Mouse (Mus musculus) bone marrow macrophage, adult 2 months (primary cell): ENCODE results near the gene Igtp. TPM values are rescaled to one million over a fixed set of nuclear protein-coding genes. Genes with fewer than 3 reads are reported as not detected.
"Not testable (repeated sequence)": the region's sequence is repeated elsewhere in the genome, so short reads cannot be mapped to it uniquely, and the experiment has no call there.

ENCODE experiments used
- H3K27ac ChIP-seq: 2 replicates; pipeline ENCODE4 v1.5.1; 2012; ENCODE audit warnings: low read depth, low read length; ENCODE audit not compliant: insufficient read depth
- H3K4me1 ChIP-seq: 2 replicates; pipeline ENCODE4 v1.6.1; 2012; ENCODE audit warnings: low read length; ENCODE audit not compliant: control insufficient read depth, insufficient read depth
- H3K4me3 ChIP-seq: 2 replicates; pipeline ENCODE4 v1.5.1; 2012; ENCODE audit warnings: mild to moderate bottlenecking, low read length, moderate library complexity; ENCODE audit not compliant: insufficient read depth
- CTCF ChIP-seq: IDR thresholded peaks from 2 replicates; pipeline ENCODE4 v1.5.1; 2012; ENCODE audit warnings: low read depth, mild to moderate bottlenecking, low read length, moderate library complexity
- POLR2A ChIP-seq: IDR thresholded peaks from 2 replicates; pipeline ENCODE4 v1.6.1; 2012; ENCODE audit warnings: mild to moderate bottlenecking, low read depth, low read length, borderline replicate concordance
- polyA plus RNA-seq: library from polyadenylated mRNA; stranded (reverse); fragments of >200 nt; gene quantifications from 2 replicates; pipeline ENCODE4 v1.2.4, GENCODE M21; 2012; ENCODE audit not compliant: missing spikeins, insufficient read depth, insufficient read length

Igtp gene
- polyA plus RNA-seq, 1 experiment: 33.3 TPM

GRCm38 (mm10) chr11:58211682-58212067 lies 12.3 kb downstream of the Igtp start:
- TF ChIP-seq CTCF (no peak), POLR2A (no peak)
- Histone ChIP-seq H3K27ac (no peak overlapping the region), H3K4me3 (no peak overlapping the region), H3K4me1 (peaks cover 23% of the 10 kb centered on the region)

GRCm38 (mm10) chr11:58213673-58214342 lies 14.5 kb downstream of the Igtp start:
- peaks cover 29% of the 10 kb centered on the region for H3K4me1 ChIP-seq
- H3K27ac ChIP-seq: no peak overlapping the region
- TF ChIP-seq CTCF (no peak), POLR2A (no peak)
- no peak overlapping the region for H3K4me3 ChIP-seq

DNA sequence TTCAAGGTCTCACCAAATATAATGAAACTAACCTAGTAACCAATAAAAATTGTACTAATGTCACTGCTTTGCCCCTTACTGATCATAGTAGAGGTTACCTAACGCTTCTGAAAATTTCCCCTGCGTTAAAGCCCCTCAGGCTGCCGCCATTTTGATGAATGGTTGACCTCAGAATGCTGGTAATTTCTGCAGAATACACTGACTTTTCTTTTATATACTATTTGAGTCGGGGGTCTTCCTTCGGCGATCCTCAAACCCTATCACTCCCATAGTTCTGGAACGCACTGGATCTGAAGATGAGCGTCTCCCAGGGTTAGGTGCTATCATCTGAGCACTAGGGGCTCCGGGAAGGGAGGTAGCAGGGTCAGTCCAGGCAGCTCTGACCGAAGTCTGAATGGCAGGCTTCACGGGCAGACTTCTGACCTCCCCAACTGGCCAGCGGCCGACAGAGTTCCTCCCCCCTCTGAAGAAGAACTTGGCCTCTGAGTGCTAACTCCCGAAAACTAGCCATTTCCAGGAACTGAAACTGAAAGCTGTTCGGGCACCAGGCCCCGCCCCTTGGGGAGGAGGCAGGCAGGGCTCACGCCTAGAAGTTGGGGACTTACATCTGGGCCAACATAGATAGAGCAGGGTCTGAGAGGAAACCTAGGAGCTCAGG lies 15.2 kb downstream of the Igtp start:
- Histone ChIP-seq H3K27ac (peak overlapping the region; percentile 80), H3K4me3 (peak overlapping the region; percentile 57), H3K4me1 (peaks cover 29% of the 10 kb centered on the region)
- TF ChIP-seq CTCF (no peak), POLR2A (no peak)

- Histone ChIP-seq H3K4me1 (peaks cover 29% of the 10 kb centered on the region), H3K4me3 (peak overlapping the region; percentile 52)
- not testable (repeated sequence) for H3K27ac ChIP-seq
Observed at GRCm38 (mm10) chr11:58215049-58215430, 15.7 kb downstream of the Igtp start.

- no peak for TF ChIP-seq POLR2A
- no peak for TF ChIP-seq CTCF
- no peak overlapping the region for H3K4me3 ChIP-seq
- peaks cover 27% of the 10 kb centered on the region for H3K4me1 ChIP-seq
- H3K27ac ChIP-seq: no peak overlapping the region
Observed at GRCm38 (mm10) chr11:58215814-58216213, 16.5 kb downstream of the Igtp start.

- Histone ChIP-seq H3K27ac (no peak overlapping the region), H3K4me1 (peaks cover 20% of the 10 kb centered on the region), H3K4me3 (no peak overlapping the region)
- TF ChIP-seq CTCF (no peak), POLR2A (no peak)
Observed at GRCm38 (mm10) chr11:58216823-58217222, 17.5 kb downstream of the Igtp start.

GRCm38 (mm10) chr11:58223751-58224150 lies 24.4 kb downstream of the Igtp start:
- H3K4me3 ChIP-seq: no peak overlapping the region

GRCm38 (mm10) chr11:58224313-58224712 lies 25.0 kb downstream of the Igtp start:
- no peak overlapping the region for H3K27ac ChIP-seq
- peak overlapping the region; percentile 21; the same call in 1 of the 2 replicates for H3K4me3 ChIP-seq
- H3K4me1 ChIP-seq: peaks cover 15% of the 10 kb centered on the region
- no peak for TF ChIP-seq CTCF
- TF ChIP-seq POLR2A: no peak

More at GRCm38 (mm10) chr11:58223751-58224150, 24.4 kb downstream of the Igtp start:
- Histone ChIP-seq H3K4me1 (peaks cover 15% of the 10 kb centered on the region), H3K27ac (no peak overlapping the region)
- TF ChIP-seq CTCF (no peak), POLR2A (no peak)

- not testable (repeated sequence) for H3K4me3 ChIP-seq, H3K27ac ChIP-seq
- peaks cover 15% of the 10 kb centered on the region for H3K4me1 ChIP-seq
Observed at GRCm38 (mm10) chr11:58224872-58225271, 25.5 kb downstream of the Igtp start.

DNA sequence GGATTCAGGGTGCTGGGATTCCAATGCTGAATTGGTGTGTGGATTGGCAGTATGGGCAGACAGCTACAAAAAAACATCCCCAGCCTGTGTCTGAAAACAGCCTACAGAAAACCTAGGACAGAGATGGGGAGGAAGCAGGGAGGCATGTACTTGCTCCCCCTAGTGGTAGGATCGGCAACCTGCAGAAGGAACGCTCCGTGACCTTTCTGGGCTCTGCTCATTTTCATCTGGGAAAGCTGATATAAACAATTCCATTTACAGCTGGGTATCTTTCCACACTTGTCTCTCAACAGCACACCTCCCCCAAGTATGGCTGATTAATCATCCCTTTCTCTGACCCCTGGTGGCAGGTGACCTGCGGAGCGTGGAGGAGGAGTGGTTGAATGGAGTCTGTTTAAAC lies 26.3 kb downstream of the Igtp start:
- no peak overlapping the region for H3K4me3 ChIP-seq
- H3K27ac ChIP-seq: no peak overlapping the region
- peaks cover 15% of the 10 kb centered on the region for H3K4me1 ChIP-seq
- no peak for TF ChIP-seq POLR2A
- TF ChIP-seq CTCF: peak; percentile 89
